Mouse (Mus musculus): ENCODE measurements around the gene Upp2. TPM values are rescaled to one million over a fixed set of nuclear protein-coding genes. Genes with fewer than 3 reads are reported as not detected.

The Upp2 gene
- polyA plus RNA-seq, 1 experiment from 2014 or later: 7.7 TPM

- Histone ChIP-seq H3K36me3 (no peaks in the 10 kb centered on the region), H3K9ac (no peak overlapping the region), H3K4me1 (peaks cover 23% of the 10 kb centered on the region), H3K9me3 (replicated peaks) (no peaks in the 10 kb centered on the region), H3K27me3 (no peaks in the 10 kb centered on the region), H3K4me2 (no peak overlapping the region), H3K4me3 (replicated peaks) (no peak overlapping the region), H3K27ac (no peak overlapping the region)
- WGBS: 62% methylated on average over 9 of the region's 9 CpGs
- 0 out of 2 replicates have a peak, but pooled peaks have one; percentile 29 for ATAC-seq (replicated peaks; ENCODE audit: low FRiP score)
Measured at GRCm38 (mm10) chr2:58557045-58557845, 9.9 kb upstream of the Upp2 start.

- Histone ChIP-seq H3K9ac (no peak overlapping the region), H3K4me2 (no peak overlapping the region), H3K27me3 (no peaks in the 10 kb centered on the region), H3K9me3 (replicated peaks) (no peaks in the 10 kb centered on the region), H3K4me1 (peaks cover 44% of the 10 kb centered on the region), H3K36me3 (no peaks in the 10 kb centered on the region), H3K4me3 (replicated peaks) (no peak overlapping the region), H3K27ac (no peak overlapping the region)
- 50% methylated on average over 4 of the region's 4 CpGs for WGBS
- no peak for ATAC-seq (replicated peaks; ENCODE audit: low FRiP score)
Measured at GRCm38 (mm10) chr2:58562137-58562536, 5.0 kb upstream of the Upp2 start.

GRCm38 (mm10) chr2:58565267-58565666, 1.8 kb upstream of the Upp2 start:
- no peak for ATAC-seq (replicated peaks; ENCODE audit: low FRiP score)
- H3K9ac ChIP-seq: 0 out of 2 replicates have a peak overlapping the region, but pooled peaks have one; percentile 7
- 59% methylated on average over 6 of the region's 6 CpGs for WGBS
- H3K27me3 ChIP-seq: no peaks in the 10 kb centered on the region
- peaks cover 56% of the 10 kb centered on the region for H3K4me1 ChIP-seq
- peak overlapping the region; percentile 9; the same call in 1 of the 2 replicates for H3K27ac ChIP-seq
- no peaks in the 10 kb centered on the region for H3K36me3 ChIP-seq
- H3K4me2 ChIP-seq: peak overlapping the region; percentile 68
- H3K4me3 ChIP-seq (replicated peaks): peak overlapping the region; percentile 91
- no peaks in the 10 kb centered on the region for H3K9me3 ChIP-seq (replicated peaks)

GRCm38 (mm10) chr2:58566049-58566409, 1.1 kb upstream of the Upp2 start:
- Histone ChIP-seq H3K9me3 (replicated peaks) (no peaks in the 10 kb centered on the region), H3K4me3 (replicated peaks) (peak overlapping the region; percentile 91), H3K4me1 (peaks cover 56% of the 10 kb centered on the region), H3K27me3 (no peaks in the 10 kb centered on the region), H3K27ac (peak overlapping the region; percentile 98), H3K9ac (peak overlapping the region; percentile 87), H3K4me2 (peak overlapping the region; percentile 68), H3K36me3 (no peaks in the 10 kb centered on the region)
- 4% methylated on average over 6 of the region's 6 CpGs for WGBS
- no peak for ATAC-seq (replicated peaks; ENCODE audit: low FRiP score)

DNA sequence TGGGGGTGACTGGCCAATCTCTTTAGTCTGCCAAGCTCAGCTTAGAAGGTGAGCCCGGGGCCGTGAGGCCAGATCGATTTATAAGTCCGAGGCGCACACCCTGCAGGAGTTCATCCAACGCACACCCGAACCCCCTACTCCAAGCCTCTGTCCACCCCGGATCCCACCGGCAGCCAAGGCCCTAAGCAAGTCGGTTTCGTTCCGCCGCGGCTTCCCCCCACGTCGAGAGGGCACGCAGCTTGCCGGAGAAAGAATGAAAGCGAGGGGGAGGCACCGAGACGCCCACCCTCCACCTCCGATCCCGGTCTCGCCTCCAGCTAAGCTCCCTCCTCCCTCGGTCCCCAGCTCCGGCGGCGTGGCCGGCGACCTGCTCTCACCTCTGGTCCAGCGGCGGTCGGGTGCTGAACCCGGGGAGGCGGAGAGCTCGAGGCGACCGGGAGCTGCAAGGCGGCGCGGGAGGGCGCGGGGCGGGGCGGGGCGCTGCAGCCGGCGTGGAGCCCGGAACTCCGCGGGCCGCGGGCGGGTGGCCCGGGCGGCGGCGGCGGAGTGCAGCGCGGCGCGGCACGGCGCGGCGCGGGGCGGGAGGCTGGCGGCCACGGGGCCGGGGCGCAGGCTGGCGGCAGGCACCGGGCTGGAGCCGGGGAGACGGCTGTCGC, 560 bp upstream of the Upp2 start:
- Histone ChIP-seq H3K4me3 (replicated peaks) (peak overlapping the region; percentile 91), H3K27me3 (no peaks in the 10 kb centered on the region), H3K4me1 (peaks cover 56% of the 10 kb centered on the region), H3K9ac (peak overlapping the region; percentile 87), H3K27ac (peak overlapping the region; percentile 98), H3K4me2 (peak overlapping the region; percentile 68), H3K9me3 (replicated peaks) (no peaks in the 10 kb centered on the region), H3K36me3 (no peaks in the 10 kb centered on the region)
- WGBS: under 1% methylated on average over 62 of the region's 78 CpGs
- peak; percentile 68 for ATAC-seq (replicated peaks; ENCODE audit: low FRiP score)

DNA sequence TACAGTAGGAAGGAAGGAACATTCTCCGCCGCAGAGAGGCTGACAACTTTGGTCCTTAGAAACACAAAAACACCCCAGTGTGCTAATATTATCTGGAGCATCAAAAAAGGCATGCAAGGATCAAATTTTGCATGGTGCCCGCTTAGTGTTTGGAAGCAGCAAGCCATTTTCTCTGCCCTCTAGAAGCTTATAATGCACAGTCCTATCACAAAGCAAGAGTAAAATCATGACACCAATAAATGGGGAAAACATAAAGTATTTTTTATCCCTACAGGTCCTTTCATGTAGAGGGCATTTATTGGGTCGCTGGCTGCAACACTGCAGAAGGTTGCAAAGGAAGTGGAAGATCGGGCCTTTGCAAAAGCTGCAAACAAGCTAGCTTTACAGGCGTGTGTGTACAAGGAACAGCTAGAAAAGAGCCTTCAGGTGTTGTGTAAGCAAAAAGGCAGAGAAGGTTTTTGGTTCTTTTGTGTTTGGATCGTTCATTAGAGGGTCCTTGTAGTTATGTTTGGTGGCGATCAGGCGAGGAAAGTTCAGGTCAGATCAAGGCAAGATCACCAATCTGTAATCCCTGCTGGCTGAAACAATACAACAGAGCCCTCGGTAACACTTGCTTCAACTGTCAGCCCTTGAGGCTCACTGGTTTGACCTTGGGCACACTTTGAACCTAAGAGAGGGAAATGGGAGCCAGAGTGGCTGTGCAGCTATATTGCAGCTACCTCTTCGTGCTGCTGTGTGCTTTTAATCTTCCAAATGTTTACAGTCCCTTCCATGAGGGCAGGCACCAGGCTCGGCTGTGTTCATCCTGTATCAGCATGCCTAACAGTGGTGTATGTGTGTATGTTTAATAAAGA, 995 bp downstream of the Upp2 start:
- Histone ChIP-seq H3K4me3 (replicated peaks) (peak overlapping the region; percentile 91), H3K27me3 (no peaks in the 10 kb centered on the region), H3K9me3 (replicated peaks) (no peaks in the 10 kb centered on the region), H3K36me3 (no peaks in the 10 kb centered on the region), H3K27ac (peak overlapping the region; percentile 98), H3K9ac (peak overlapping the region; percentile 87), H3K4me2 (peak overlapping the region; percentile 68), H3K4me1 (peaks cover 44% of the 10 kb centered on the region)
- no peak for ATAC-seq (replicated peaks; ENCODE audit: low FRiP score)
- WGBS: 5% methylated on average over 12 of the region's 12 CpGs

GRCm38 (mm10) chr2:58568841-58569645, 1.9 kb downstream of the Upp2 start:
- Histone ChIP-seq H3K9me3 (replicated peaks) (no peaks in the 10 kb centered on the region), H3K9ac (no peak overlapping the region), H3K27me3 (no peaks in the 10 kb centered on the region), H3K4me1 (peaks cover 38% of the 10 kb centered on the region), H3K36me3 (no peaks in the 10 kb centered on the region), H3K4me2 (peak overlapping the region; percentile 68), H3K4me3 (replicated peaks) (0 out of 2 replicates have a peak overlapping the region, but pooled peaks have one; percentile 91), H3K27ac (0 out of 2 replicates have a peak overlapping the region, but pooled peaks have one; percentile 98)
- WGBS: 69% methylated on average over 4 of the region's 4 CpGs
- no peak for ATAC-seq (replicated peaks; ENCODE audit: low FRiP score)

DNA sequence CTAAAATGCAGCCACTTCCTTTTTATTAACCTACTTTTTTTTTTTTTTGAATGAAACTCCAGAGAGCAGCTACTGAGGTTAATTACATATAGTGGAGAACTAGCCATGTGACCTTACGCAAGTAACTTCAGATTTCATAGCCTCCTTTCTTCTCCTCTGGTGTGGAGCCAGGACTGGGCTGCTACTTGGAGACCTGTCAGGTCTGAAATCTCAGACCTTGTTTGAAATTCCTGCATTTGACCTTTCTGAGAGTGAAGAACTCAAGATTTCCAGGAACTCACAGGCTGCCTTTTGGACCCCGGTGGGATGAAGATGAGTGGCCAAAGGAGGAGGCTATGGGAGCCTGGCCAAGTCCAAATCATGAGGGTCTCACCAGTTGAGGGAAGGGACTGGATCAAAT, 7.1 kb downstream of the Upp2 start:
- no peak overlapping the region for H3K4me2 ChIP-seq
- WGBS: 79% methylated on average over 2 of the region's 2 CpGs
- no peak for ATAC-seq (replicated peaks; ENCODE audit: low FRiP score)
- no peaks in the 10 kb centered on the region for H3K36me3 ChIP-seq
- H3K27ac ChIP-seq: no peak overlapping the region
- H3K9me3 ChIP-seq (replicated peaks): no peaks in the 10 kb centered on the region
- no peak overlapping the region for H3K4me3 ChIP-seq (replicated peaks)
- no peak overlapping the region for H3K9ac ChIP-seq
- H3K27me3 ChIP-seq: no peaks in the 10 kb centered on the region
- peaks cover 1% of the 10 kb centered on the region for H3K4me1 ChIP-seq

GRCm38 (mm10) chr2:58586311-58586710, 19.2 kb downstream of the Upp2 start:
- H3K4me2 ChIP-seq: no peak overlapping the region
- no peaks in the 10 kb centered on the region for H3K36me3 ChIP-seq
- H3K9me3 ChIP-seq (replicated peaks): no peaks in the 10 kb centered on the region
- no peaks in the 10 kb centered on the region for H3K27me3 ChIP-seq
- no peak overlapping the region for H3K27ac ChIP-seq
- ATAC-seq (replicated peaks; ENCODE audit: low FRiP score): no peak
- H3K9ac ChIP-seq: no peak overlapping the region
- H3K4me3 ChIP-seq (replicated peaks): no peak overlapping the region
- 73% methylated on average over 10 of the region's 10 CpGs for WGBS
- H3K4me1 ChIP-seq: no peaks in the 10 kb centered on the region

DNA sequence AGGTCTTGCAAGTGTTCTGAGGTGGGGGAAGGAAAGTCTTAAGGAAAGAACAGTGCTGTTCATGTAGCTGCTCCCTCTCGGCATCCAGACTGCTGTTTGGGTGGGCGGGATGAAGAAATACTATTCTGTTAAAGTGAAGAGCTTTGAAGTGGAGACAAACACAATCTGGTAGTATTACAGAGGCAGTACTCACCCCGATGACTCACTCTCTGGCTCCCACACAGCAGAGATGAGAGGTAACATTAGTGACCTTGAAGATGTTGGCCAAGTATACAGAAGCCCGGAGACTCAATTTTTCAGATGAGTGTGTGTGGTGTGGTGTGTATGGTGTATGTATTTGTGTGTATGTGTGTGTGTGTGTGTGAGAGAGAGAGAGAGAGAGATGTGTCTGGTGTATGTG, 22.5 kb downstream of the Upp2 start:
- Histone ChIP-seq H3K9ac (no peak overlapping the region), H3K27me3 (no peaks in the 10 kb centered on the region), H3K36me3 (no peaks in the 10 kb centered on the region), H3K4me1 (peaks cover 2% of the 10 kb centered on the region; the same call in 1 of the 2 replicates), H3K4me2 (no peak overlapping the region), H3K4me3 (replicated peaks) (no peak overlapping the region), H3K9me3 (replicated peaks) (no peaks in the 10 kb centered on the region), H3K27ac (0 out of 2 replicates have a peak overlapping the region, but pooled peaks have one; percentile 13)
- WGBS: 51% methylated on average over 4 of the region's 4 CpGs
- no peak for ATAC-seq (replicated peaks; ENCODE audit: low FRiP score)

DNA sequence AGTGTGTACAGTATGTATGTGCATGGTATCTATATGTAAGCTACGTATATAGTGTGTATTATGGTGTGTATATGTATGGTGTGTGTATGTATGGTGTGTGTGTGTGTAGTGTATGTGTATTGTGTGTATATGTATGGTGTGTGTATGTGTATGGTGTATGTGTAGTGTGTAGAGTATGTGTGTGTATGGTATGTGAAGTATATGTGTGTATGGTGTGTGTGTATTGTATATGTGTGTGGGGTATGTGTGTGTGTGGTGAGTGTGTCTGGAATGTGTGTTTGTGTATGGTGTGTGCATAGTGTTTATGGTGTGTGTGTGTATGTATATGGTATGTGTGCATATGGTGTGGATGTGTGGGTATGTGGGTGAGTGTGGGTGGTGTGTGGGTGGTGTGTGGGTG, 23.0 kb downstream of the Upp2 start:
- no peak overlapping the region for H3K4me3 ChIP-seq (replicated peaks)
- 88% methylated on average over 1 of the region's 1 CpGs for WGBS
- H3K4me2 ChIP-seq: no peak overlapping the region
- no peaks in the 10 kb centered on the region for H3K36me3 ChIP-seq
- no peak for ATAC-seq (replicated peaks; ENCODE audit: low FRiP score)
- H3K9ac ChIP-seq: no peak overlapping the region
- no peaks in the 10 kb centered on the region for H3K27me3 ChIP-seq
- H3K27ac ChIP-seq: no peak overlapping the region
- H3K4me1 ChIP-seq: peaks cover 5% of the 10 kb centered on the region; the same call in 1 of the 2 replicates
- H3K9me3 ChIP-seq (replicated peaks): no peaks in the 10 kb centered on the region
